Mouse (Mus musculus) cerebellum, adult 9-11 months (tissue): ENCODE results near the gene Unc119.

Experiments
- DNase-seq: peaks from one replicate; pipeline ENCODE4 v3.0.0; 2022

The Unc119 gene

GRCm38 (mm10) chr11:78374147-78374546 lies 30.9 kb downstream of the Unc119 start:
- no peak for DNase-seq

GRCm38 (mm10) chr11:78377549-78378159 lies 34.4 kb downstream of the Unc119 start:
- DNase-seq, result no peak

GRCm38 (mm10) chr11:78380351-78380750 lies 37.1 kb downstream of the Unc119 start:
- DNase-seq, result no peak

- DNase-seq, result no peak
Observed at GRCm38 (mm10) chr11:78380996-78381395, 37.7 kb downstream of the Unc119 start.

- DNase-seq, result no peak
Observed at GRCm38 (mm10) chr11:78382286-78382685, 39.0 kb downstream of the Unc119 start.

- DNase-seq, result no peak
Observed at GRCm38 (mm10) chr11:78382701-78383100, 39.4 kb downstream of the Unc119 start.

GRCm38 (mm10) chr11:78385776-78386175 lies 42.5 kb downstream of the Unc119 start:
- DNase-seq, result no peak

GRCm38 (mm10) chr11:78386508-78387043 lies 43.3 kb downstream of the Unc119 start, which contains the start of gene Foxn1:
Gene Foxn1 (minus strand): TSS chr11:78386558.
- no peak for DNase-seq

- no peak for DNase-seq
Observed at GRCm38 (mm10) chr11:78392728-78393127, 49.4 kb downstream of the Unc119 start.

GRCm38 (mm10) chr11:78396950-78397349 lies 53.7 kb downstream of the Unc119 start:
- DNase-seq, result no peak

GRCm38 (mm10) chr11:78397397-78397796 lies 54.1 kb downstream of the Unc119 start:
- DNase-seq, result peak; percentile 52

GRCm38 (mm10) chr11:78398212-78398611 lies 54.9 kb downstream of the Unc119 start:
- no peak for DNase-seq
